Comparison of ENCODE assay signal across 12 mouse cellular contexts in the genomic region with DNA sequence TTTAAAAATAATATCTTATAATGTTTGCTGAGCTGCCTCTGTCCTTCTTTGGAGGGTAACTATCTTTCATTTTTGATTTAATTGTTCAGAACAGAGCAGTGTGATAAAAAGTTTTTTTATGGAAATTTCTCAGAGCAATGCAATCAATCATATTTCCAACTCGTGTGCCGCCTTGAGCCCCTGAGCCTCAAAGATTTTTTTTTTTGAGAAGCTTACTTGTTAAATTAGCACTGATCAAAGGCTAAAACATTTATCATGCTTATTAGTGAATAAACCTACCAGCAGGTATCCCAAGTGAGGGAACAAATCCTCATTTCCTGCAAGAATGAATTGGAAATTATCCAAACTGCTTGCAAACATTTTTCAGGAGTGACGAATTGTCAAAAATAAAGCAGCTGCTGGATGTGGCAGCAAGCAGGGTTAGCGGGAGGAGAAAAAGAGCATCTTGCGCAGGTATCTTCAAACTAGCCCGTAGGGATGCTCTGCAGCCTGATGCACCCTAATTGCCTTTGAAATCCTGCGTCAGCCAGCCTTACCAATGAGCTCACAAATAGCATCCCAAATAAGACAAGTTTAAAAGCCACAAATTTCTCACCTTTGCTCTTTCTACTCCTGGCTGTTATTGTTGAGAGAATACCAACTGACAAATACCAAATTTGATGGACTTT.
"Had no signal": no experiment of that assay in that cellular context is flagged by ENCODE, and none has a peak within 500 bp of the region (broad histone marks: within the 10 kb centered on the region; RNA-seq: fewer than 3 reads in every experiment).

No protein-coding gene starts in this region.

- H3K27me3 ChIP-seq: liver, embryonic 15.5 days; midbrain, embryonic 12.5 days had no signal

- H3K4me3 ChIP-seq: left cerebral cortex, adult 2 months; limb, embryonic 10.5 days; liver, embryonic 15.5 days; midbrain, embryonic 12.5 days had no signal

- H3K4me2 ChIP-seq: liver, embryonic 11.5 days; liver, embryonic 15.5 days; midbrain, embryonic 12.5 days had no signal

- H3K9ac ChIP-seq: liver, embryonic 15.5 days; midbrain, embryonic 12.5 days had no signal

- H3K36me3 ChIP-seq: limb, embryonic 10.5 days; liver, embryonic 15.5 days; midbrain, embryonic 12.5 days had no signal

- H3K9me3 ChIP-seq: limb, embryonic 10.5 days; liver, embryonic 15.5 days; midbrain, embryonic 12.5 days had no signal

- DNase-seq: kidney, postnatal 25 days; lung, adult 2 months; lung, postnatal 10 days; lung, postnatal 4 days; right cerebral cortex, adult 18-20 months; right cerebral cortex, postnatal 25 days; thymus, postnatal 36 days had no signal

- H3K4me1 ChIP-seq: limb, embryonic 10.5 days; liver, embryonic 15.5 days; midbrain, embryonic 12.5 days had no signal

- H3K27ac ChIP-seq: left cerebral cortex, adult 2 months; limb, embryonic 10.5 days; liver, embryonic 15.5 days; midbrain, embryonic 12.5 days had no signal
